Mouse (Mus musculus) granulocyte monocyte progenitor cell, adult 5-6 weeks (primary cell): ENCODE results near the gene Jazf1. TPM values are rescaled to one million over a fixed set of nuclear protein-coding genes. Genes with fewer than 3 reads are reported as not detected.
A peak's percentile ranks its signal among the peaks of the same experiment; 100 is the strongest.

Source experiments
- ATAC-seq: replicated peaks from 2 replicates; pipeline ENCODE4 v1.8.0; 2016; ENCODE audit warnings: mild to moderate bottlenecking, moderate TSS enrichment, inconsistent platforms; ENCODE audit not compliant: poor library complexity, severe bottlenecking
- total RNA-seq, 2 experiments: library from RNA; stranded (forward) in 1 of 2; stranded (reverse) in 1 of 2; fragments of 200-712, 200-1000 nt in 1 of 2; fragments of >200 nt in 1 of 2; fragmentation: Nextera tagmentation in 1 of 2; gene quantifications; 2 replicates each; pipeline ENCODE4 v1.2.3; 2014 to 2017

The Jazf1 gene
- total RNA-seq, 2 experiments from 2014 or later = not detected

DNA sequence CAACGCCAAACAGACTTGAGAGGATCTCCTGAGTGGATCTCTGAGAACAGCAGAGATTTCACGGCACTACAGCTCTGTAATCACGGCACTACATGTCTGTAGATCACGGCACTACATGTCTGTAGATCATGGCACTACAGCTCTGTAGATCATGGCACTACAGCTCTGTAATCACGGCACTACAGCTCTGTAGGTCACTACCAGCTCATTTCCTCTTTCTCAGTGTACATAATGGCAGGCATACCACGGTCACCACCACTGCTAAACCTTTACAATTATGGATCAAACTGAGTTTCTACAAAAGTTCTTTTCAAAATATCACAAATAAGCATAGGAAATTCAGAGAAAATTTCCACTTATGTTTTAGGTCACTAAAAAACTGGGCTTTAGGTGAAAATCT lies 147.7 kb downstream of the Jazf1 start:
- peak; percentile 80 for ATAC-seq

DNA sequence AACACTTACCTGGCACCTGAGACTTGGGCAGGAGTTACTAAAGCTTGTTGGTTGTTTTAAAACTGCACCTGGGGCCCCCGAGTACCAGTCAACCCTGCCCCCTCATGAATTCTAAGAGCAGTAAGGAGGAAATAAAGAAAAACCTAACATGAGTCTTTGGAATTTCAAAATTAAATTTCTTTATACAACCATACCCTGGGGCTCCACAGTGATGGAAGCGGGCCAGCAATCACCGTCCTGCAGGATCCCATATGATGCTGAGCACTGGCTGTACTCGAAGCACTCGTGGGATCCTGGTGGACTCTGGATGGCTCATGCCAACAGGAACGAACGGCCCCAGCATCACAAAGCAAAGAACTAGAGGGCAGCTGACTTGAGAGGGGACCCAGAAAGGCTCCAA lies 149.0 kb downstream of the Jazf1 start:
- no peak for ATAC-seq

DNA sequence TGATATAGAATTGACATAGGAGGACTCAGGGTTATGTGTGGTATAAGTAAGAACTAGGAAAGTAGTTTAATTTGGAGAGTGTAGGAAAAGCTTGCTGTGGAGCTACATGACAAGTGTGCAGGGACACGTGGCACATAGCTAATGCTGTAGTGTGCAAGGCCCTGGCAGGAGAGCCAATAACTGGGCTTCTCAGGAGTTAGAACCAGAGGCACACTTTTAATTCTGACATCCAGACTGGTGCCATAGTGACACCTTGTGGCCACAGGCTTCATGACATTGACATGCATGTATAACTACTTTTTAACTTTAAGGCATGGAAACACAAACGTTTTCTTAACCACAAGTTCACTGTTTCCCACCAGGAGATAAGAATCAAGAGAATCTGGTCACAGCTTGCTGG lies 149.5 kb downstream of the Jazf1 start:
- peak; percentile 77 for ATAC-seq

DNA sequence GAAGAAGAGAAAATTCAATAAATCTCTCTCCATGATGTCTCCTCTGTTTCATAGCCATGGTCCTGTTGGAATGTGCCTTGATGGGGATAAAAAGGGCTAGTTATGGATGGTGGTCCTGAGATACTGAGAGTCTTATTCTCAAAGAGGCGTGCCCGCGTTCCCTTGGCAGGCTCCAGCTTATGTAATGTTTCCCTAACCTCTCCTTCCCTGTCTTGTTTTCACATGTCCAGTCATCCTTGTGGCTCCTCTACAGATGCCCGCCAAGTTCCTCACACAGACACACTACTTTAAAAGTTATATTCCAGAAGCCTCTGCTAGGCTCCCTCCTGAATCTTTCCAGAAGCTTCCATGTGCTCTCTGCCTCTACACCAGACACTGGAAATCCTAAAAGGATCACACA lies 151.0 kb downstream of the Jazf1 start:
- no peak for ATAC-seq

DNA sequence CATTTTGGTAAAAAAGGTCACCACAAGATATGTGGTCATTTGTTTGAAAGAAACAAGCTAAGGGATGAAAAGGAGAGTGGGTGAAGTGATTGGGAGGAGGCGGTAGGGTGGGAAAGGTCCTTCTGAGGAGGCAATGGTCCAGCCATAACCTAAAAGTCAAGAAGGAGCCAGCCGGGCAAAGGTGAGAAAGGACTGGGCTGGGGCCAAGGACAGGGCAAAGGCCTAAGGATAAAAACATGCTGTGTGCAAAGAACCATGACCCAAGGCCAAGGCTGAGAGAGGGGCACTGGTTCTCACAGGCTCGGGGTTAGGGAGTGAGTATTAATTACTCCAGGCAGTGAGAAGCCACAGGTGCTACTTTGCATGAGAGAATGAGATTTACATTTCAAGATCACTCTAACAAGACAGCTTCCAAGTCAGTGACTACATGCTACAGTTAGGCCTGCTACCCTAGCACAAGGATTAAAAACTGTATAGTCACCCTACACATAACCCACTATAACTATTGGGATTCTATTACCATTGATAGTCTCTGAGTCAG lies 151.5 kb downstream of the Jazf1 start:
- no peak for ATAC-seq

DNA sequence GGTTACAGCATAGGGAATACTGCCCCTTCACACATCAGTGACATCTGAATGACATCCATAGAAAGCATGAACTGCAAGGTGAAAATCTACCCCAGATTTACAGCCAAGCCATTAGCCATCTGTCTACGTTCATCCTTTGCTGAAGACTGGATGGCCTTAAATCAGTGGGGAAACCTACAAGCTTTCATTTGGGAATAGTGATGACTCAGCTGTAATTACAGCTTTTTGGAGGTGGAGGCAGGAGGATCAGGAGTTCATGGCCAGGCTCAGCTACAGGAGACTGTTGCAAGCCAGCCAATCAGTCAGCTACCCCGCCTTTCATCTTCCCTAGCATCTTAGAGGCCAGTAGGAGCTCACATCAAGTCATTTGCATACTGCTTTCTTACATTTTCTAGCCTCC lies 153.5 kb downstream of the Jazf1 start:
- no peak for ATAC-seq

DNA sequence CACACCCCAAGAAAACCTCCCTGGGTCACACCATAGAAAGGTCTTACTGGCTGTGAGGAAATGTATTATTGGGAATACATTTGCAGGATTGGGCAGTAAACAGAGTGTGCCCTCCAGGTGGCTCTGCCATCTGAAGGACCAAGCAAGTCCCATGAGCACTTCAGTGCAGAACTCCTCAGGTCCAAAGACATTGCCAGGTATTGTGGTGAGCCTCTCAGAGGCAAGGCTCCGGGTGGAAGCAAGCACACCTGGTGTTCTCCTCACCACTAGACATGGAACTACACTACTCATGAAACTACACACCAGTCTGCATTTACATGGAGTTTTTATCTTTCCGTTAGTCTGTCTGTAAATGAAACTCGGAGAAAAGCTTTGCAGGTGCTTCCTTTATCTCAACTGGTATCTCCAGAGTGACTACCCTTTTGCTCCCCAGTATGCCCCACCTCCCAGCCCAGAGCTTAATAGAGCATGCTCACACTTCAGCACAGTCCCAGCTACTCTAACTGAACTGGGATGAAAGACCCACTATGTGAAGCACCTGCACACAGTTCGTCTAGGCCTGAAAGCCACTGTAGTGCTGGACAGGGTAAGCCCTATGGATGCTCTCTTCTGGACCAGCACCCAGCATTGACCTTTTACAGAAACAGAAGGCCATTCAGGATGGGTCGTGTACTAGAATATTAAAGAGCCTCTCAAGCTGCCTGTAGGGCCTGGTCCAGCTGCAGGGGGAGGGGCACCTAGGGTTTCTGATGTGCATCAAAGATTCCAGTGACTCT lies 156.1 kb downstream of the Jazf1 start:
- no peak for ATAC-seq

DNA sequence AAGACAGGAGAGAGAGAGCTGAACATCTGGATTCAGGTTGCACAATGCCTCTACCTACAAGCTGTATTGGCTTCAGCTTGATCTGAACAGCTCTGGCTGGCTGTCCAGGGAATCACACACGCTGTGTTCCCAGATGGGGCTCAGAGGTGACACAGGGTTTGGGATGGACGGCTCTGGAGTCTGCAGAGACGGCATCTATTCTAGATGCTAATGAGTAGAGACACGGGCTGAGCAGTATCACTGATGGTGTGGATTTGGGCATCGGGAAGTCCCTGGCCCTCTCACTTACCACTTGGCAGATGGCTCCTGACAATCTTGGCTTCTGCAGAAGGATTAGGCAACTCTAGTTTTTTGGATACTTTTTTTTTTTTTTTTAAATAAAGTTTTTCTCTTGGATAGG lies 161.6 kb downstream of the Jazf1 start:
- no peak for ATAC-seq

DNA sequence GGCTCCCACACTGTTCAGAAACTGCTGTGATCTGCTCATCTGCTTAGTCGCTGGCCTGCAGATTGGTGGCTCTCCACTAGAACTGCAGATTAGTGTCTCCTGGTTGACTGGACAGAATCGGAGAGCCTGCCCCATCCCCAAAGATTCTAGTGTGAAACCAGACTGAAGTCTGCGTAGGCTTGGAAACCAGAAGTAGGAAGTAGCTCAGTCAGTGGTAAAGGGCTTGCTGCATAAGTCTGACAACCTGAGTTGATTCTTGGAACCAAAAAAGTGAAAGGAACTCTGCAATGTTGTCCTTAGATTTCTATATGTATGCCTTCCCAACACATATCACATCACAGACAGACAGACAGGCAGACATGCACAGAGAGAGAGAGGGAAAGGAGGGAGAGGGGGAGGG lies 163.3 kb downstream of the Jazf1 start:
- ATAC-seq = peak; percentile 59

DNA sequence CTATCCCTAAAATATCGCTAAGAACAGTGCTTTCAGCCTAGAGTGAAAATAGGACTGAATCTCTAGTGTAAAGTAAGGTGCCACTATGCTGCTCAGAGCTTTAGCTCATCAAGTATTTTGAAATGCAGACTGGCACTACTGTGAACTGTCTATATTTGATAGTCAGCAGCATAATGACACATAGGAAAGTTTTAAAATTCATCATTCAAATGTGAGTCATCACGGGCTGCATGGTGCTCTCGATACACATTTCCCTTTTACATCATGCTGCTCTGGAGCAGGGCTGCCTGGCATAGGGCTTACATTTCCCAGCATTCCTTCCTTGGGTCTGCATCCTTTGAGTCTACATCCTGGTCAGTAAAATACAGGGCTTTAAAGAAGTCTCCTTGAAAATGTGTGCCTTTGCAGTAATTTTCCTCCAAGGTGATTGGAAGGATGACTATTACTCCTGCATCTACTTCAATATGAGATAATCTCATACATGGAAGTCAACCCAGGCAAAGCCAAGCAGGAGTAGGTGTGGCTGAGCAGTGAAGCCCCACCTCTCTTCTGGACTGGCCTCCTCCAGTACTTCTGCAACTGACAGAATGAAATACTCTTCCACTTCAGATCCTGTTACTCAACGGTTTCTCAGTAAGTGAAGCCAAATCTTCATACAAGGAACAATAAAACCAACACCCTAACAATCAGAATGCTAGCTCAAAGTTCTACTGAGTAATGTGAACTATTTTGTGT lies 165.0 kb downstream of the Jazf1 start:
- peak; percentile 69 for ATAC-seq

DNA sequence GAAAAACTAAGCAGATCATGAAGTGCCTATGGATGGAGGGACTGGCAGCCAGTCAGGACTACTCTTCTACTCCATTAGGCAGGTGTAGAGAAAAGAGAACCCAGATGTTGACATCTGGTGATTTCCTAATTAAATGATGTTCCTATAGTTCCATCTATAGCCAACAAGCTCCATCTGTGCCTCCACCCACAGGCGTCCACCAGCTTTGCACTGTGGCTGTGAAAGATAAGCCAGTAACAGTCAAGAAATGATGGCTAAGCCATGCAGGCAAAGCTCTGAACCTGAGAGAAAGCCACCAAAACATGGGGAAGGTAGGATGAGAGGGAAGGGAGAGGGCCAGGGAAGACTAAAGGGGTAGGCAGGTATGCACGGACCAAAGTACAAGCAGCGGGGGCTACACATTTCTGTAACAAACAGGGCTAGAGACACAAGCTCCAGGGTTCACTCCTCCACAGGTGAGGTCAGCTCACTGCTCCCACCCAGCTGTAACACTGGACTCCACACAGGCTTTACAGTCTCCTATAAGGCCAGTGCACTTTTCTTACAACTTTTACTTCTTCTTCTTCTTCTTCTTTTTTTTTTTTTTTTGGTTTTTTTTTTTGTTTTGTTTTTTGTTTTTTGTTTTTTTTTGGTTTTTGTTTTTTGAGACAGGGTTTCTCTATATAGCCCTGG lies 168.7 kb downstream of the Jazf1 start:
- ATAC-seq = no peak

DNA sequence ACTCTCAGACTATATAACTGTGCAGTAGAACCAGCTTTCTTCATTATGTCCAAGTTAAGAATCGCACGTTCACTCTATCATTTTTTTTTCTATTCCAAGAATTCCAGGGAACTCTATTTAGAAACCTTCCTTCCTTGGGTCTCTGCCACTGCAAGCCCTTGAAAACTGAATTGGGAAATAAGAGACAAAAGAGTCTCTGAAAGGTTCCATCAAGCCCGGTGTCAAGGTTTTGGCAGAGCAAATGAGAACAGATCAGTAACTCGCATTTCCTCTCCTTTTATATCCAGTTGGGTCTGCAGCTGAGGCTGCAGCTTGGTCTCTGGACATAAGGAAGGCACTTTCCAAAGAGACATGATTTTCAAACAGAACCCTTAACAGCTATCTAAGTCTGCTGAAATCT lies 173.4 kb downstream of the Jazf1 start:
- no peak for ATAC-seq

DNA sequence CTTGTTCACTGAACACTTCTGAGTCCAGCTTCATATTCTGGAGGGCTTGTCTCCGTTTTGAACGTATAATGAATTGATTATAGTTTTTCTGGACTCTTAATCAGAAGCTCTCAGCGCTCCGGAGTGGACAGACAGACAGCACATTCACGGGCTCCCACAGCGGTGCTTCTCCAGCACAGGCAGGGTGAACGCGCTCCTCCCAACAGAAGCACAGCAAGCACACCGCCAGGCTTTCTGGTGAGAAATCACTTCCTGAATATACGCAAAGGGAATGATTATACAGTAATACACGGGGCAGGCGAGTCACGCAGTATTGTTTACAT lies 174.0 kb downstream of the Jazf1 start:
- no peak for ATAC-seq

DNA sequence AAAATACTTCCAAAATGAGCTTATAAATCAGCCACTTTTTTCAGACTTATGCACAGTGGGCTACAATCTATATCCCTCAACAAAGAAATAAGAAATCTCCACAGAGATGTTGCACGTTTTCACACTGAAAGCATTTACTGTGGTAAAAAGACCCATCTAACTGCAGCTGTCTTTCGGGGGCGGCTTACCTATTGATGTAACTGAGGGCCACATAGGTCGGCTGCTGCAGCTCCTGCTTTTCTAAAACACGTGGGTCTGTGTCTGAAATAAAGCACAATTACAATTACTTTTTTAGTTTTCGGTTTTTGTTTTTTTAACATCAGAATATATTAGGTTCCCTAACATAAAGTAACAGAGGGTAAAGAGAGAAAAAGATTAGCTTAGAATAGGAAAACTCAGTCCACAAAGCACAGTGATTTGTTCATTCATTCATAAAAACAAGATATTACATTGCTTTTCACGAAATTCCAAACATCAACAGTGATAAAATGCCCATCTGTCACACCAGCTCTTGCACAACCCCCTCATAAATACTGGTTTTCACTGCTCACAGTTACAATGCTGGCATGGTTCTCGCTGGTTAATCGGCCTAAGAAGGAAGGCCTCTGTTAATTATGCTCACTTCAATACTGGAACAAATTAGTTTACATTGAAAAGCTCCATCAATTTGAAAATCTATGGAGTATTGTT lies 174.5 kb downstream of the Jazf1 start:
- ATAC-seq = no peak

DNA sequence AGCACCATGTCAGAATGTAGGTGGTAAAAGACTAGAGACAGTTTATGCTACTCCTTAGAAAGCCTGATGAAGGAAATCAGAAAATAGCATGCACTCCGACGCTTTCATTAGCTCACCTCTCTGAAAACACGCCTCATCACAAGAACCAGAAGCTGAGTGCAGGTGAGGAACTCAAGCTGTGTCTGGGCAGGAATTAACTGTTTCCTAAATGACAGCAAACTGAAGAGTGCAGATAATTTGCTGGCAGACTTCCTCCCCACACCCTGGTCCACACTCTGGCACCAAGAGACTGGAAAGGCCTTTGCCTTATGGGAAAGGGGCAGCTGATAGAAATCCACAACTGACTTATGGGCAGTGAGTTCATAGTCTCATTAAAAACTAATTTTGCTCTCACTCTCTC lies 175.5 kb downstream of the Jazf1 start:
- ATAC-seq = no peak

DNA sequence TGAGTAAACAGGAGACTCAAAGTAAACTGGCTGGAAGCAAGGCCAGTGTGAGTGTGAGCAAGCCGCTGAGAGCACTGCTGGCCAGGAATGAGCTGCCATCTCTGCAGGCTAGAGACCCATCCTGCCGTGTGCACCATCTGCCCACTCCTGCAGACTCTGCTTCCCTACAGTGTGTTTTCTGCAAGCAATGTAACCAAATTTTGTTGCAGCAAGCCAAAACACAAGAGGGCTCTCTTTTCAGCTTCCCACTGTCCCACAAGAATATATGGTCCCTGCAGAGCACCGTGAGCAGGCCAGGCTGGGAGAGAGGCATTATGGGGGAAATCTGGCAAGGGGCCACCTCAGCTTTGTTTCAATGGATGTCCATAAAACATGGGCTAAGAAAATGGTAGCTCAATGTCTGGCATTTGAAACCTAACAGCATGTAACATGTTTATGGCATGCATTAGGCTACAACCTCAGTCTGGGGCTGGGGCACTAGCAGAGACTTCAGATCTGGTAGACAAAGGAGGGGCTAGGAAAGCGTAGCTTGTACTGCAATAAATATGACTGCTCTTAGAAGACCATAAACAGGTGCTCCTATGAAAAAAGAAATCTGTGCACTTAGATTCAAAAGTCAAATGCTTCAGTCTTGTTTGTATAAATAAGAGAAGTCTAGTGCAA lies 180.8 kb downstream of the Jazf1 start:
- no peak for ATAC-seq

DNA sequence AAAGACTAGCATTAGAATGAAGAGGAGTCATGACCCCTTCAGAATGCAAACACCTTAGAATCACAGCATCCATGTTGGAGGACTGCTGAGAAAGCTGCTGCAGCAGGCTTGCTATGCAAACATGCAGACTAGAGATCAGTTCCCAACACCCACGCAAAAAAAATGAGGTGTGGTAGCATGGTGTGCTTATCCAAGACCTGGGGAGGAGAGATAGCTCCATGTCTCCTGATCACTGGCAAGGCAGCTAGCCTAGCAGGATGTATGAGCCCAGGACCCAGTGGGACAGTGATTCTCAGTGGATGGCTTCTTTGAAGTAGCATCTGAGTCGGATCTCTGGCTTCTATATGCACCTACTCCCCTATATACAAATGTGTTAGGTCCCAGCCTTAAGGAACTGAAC lies 184.7 kb downstream of the Jazf1 start:
- ATAC-seq = no peak

DNA sequence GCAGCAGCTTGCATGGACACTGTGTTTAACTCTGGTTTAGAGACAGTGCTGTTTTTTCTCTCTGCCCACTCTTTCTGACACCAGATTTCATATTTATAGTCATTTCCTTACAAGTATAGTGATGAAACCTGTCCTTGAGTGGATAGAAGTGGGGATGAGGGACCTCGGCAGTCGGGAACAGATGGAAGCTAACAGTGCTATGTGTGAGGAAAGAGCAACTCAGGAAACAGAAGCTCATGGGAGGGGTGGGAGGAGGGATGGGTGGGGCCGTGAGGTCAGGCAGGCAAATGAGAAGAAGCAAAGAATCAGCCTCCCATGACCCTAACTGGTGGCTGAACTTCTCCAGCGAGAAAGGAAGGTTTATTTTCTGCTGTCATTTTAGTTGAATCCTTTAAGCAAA lies 191.3 kb downstream of the Jazf1 start:
- peak; percentile 53 for ATAC-seq

DNA sequence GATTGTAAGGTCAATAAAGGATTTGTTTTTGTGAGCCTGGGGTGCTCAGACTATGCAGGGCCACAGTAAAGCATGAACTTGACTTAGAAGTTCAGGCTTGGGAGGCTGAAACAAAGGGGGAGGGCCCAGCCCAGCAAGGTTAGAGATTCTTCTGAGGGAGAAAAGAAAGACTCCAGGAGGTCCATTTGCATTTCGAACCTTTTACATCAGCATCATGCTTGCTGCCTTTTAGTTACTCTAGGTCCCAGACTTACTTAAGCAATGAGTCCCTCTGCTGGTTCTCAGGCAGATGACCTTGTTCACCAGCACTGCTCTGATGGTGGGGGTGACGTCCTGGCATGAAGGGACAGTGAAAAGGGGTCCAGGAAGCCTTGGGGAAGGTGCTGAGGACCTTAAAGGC lies 197.1 kb downstream of the Jazf1 start:
- no peak for ATAC-seq

DNA sequence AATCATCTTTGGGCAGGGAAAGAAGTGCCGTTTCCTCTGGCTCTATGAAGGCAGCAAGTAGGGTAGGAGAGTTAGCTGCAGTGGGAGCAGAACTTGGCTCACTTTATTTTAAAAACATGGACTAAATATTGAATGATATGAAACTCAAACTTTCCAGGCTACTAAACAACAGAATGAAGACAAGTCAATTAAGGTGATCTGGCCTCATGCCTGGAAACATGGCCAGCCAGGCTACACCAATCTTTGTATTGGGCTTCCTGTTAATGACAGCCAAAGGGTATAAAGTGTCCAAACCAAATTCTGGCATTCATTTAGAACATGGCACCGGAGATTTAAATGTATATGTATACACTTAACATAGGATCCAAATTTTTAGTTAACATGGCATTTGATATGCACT lies 199.2 kb downstream of the Jazf1 start:
- no peak for ATAC-seq
